Mouse (Mus musculus) left cerebral cortex, postnatal 14 days (tissue): ENCODE data around the gene Rbm7. TPM values are rescaled to one million over a fixed set of nuclear protein-coding genes. Genes with fewer than 3 reads are reported as not detected.

Experiments used
- DNase-seq, 2 experiments: peaks; one replicate each; pipeline ENCODE4 v3.0.0; 2021 to 2022; ENCODE audit warnings: low spot score in 2 of 2, mixed read lengths in 1 of 2
- intact Hi-C: fragments of 180-260 bp; cut with DNase I; formaldehyde crosslinking; loops from one replicate; pipeline ENCODE4 v1.15.1; 2025
- microRNA-seq, 2 experiments: library from miRNA; unstranded; fragments of <30 nt; microRNA quantifications; one replicate each; pipeline ENCODE4 v1.2.0; 2022
- total RNA-seq, 2 experiments: library from RNA; stranded (reverse); gene quantifications; 2 replicates each; pipeline ENCODE4 v1.2.3; 2021

Rbm7 gene
- total RNA-seq, 2 experiments from 2014 or later, result 32.1 to 35.9 TPM

DNA sequence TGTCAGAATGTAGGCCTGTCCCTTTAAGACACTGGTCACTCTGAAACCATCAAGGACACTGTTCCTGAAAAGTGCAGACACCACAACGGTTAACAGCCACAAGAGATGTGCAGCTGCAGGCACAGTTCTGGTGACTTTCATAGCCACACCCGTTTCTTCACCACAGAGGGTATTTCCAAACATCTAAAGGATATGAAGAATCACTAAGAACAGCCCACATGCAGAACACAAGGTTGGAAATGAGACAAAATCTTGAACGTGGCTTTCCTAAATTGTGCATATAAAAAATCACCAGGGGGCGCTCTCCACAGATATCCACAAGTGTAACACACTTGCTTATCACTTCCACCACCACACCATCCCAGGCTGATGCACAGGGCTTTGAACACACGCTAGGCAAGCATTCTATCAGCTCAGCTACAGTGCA lies 47.3 kb downstream of the Rbm7 start:
- intact Hi-C loops, result no loop called here
- no peak for DNase-seq

DNA sequence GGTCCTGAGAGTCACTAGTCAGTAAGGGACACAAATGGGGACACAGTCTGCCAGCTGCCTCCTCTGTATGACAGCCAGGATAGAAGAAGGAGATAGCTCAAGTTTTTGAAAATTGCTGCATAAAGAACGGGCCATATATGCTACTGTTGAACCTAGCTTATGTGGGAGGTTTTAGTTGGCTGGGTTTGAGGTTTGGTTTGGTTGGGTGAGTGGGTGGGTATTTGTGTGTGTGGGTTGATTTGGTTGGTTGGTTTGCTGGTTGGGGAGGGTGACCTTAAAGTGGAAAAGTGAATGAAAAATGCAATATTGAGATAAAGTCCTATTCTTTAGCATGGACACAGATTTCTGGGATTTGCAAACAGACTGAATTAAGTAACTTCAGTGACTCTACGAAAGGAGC lies 50.3 kb downstream of the Rbm7 start:
- intact Hi-C loops, result no loop called here
- DNase-seq, result no peak

DNA sequence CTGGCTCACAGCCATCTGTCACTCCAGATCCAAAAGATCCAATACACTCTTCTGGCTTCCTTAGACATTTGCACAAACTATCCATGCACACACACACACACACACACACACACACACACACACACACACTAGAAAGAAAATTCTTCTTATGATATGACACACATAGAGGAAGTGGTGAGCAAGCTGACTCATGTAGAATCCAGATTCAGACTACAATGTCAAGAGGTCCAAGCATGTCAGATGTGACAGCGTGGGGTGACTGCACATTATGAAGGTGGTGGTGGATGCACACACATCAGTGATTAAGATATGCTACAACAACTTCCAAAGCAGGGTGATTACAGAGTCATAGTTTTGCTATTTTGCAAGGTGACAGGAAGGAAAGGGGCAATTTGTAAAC lies 51.2 kb downstream of the Rbm7 start:
- DNase-seq, result no peak
- intact Hi-C loops, result no loop called here

Small RNAs within 50 kb of the gene (microRNA-seq; reads per million reads assigned to microRNA genes)
- 0 reads per million in 2 experiments for gene Gm23653

Other genes starting within 250 kb of the Rbm7 start
- under 1 TPM; 0.13 to 0.33 TPM for gene Nxpe2, start 141.8 kb downstream of the Rbm7 start, total RNA-seq
- gene Rexo2, start 14.7 kb downstream of the Rbm7 start, total RNA-seq, result 100 to 1,000 TPM; 102 to 108 TPM
- 10 to 100 TPM in 1 of 2 experiments, 1 to 10 TPM in 1; 9.0 to 11.4 TPM for gene Gm5617, start 143 bp upstream of the Rbm7 start, total RNA-seq
- gene Nnmt, start 109.9 kb upstream of the Rbm7 start, total RNA-seq, result 1 to 10 TPM; 2.0 to 2.4 TPM